Mouse (Mus musculus): ENCODE data around the gene Slamf8. TPM values are rescaled to one million over a fixed set of nuclear protein-coding genes. Genes with fewer than 3 reads are reported as not detected.

Gene Slamf8
- polyA plus RNA-seq, 1 experiment from 2014 or later, result 20.1 TPM

- Histone ChIP-seq H3K27ac (no peak overlapping the region), H3K79me2 (ENCODE audit: inconsistent target) (no peaks in the 10 kb centered on the region), H3K36me3 (ENCODE audit: inconsistent target) (no peaks in the 10 kb centered on the region), H3K4me3 (ENCODE audit: inconsistent target) (no peak overlapping the region)
- WGBS (ENCODE audit: missing documents), result 76% methylated on average over 14 of the region's 14 CpGs
Measured at GRCm38 (mm10) chr1:172617365-172618076, 27.2 kb upstream of the Slamf8 start.

- 37% methylated on average over 22 of the region's 22 CpGs for WGBS (ENCODE audit: missing documents)
Measured at GRCm38 (mm10) chr1:172616537-172617300, 26.4 kb upstream of the Slamf8 start.

GRCm38 (mm10) chr1:172615412-172615811 lies 25.0 kb upstream of the Slamf8 start:
- 17% methylated on average over 4 of the region's 4 CpGs for WGBS (ENCODE audit: missing documents)
- Histone ChIP-seq H3K36me3 (ENCODE audit: inconsistent target) (no peaks in the 10 kb centered on the region), H3K4me3 (ENCODE audit: inconsistent target) (no peak overlapping the region), H3K27ac (no peak overlapping the region), H3K79me2 (ENCODE audit: inconsistent target) (no peaks in the 10 kb centered on the region)

More at GRCm38 (mm10) chr1:172616537-172617300, 26.4 kb upstream of the Slamf8 start:
- Histone ChIP-seq H3K79me2 (ENCODE audit: inconsistent target) (no peaks in the 10 kb centered on the region), H3K36me3 (ENCODE audit: inconsistent target) (no peaks in the 10 kb centered on the region), H3K27ac (no peak overlapping the region), H3K4me3 (ENCODE audit: inconsistent target) (no peak overlapping the region)

GRCm38 (mm10) chr1:172614654-172615053 lies 24.3 kb upstream of the Slamf8 start:
- Histone ChIP-seq H3K36me3 (ENCODE audit: inconsistent target) (no peaks in the 10 kb centered on the region), H3K4me3 (ENCODE audit: inconsistent target) (no peak overlapping the region), H3K27ac (no peak overlapping the region), H3K79me2 (ENCODE audit: inconsistent target) (no peaks in the 10 kb centered on the region)
- 93% methylated on average over 10 of the region's 10 CpGs for WGBS (ENCODE audit: missing documents)

- Histone ChIP-seq H3K36me3 (ENCODE audit: inconsistent target) (no peaks in the 10 kb centered on the region), H3K4me3 (ENCODE audit: inconsistent target) (no peak overlapping the region), H3K79me2 (ENCODE audit: inconsistent target) (no peaks in the 10 kb centered on the region), H3K27ac (no peak overlapping the region)
- 33% methylated on average over 1 of the region's 1 CpGs for WGBS (ENCODE audit: missing documents)
Measured at GRCm38 (mm10) chr1:172612745-172613144, 22.4 kb upstream of the Slamf8 start.

GRCm38 (mm10) chr1:172611304-172611703 lies 20.9 kb upstream of the Slamf8 start:
- H3K36me3 ChIP-seq (ENCODE audit: inconsistent target), result no peaks in the 10 kb centered on the region
- WGBS (ENCODE audit: missing documents), result 87% methylated on average over 10 of the region's 10 CpGs
- no peak overlapping the region for H3K4me3 ChIP-seq (ENCODE audit: inconsistent target)
- H3K27ac ChIP-seq, result no peak overlapping the region
- H3K79me2 ChIP-seq (ENCODE audit: inconsistent target), result no peaks in the 10 kb centered on the region

- H3K36me3 ChIP-seq (ENCODE audit: inconsistent target), result no peaks in the 10 kb centered on the region
- H3K27ac ChIP-seq, result no peak within 1 kb of the TSS
- no peaks in the 10 kb centered on the region for H3K79me2 ChIP-seq (ENCODE audit: inconsistent target)
- no peak within 1 kb of the TSS for H3K4me3 ChIP-seq (ENCODE audit: inconsistent target)
- WGBS (ENCODE audit: missing documents), result 67% methylated on average over 1 of the region's 1 CpGs
Measured at GRCm38 (mm10) chr1:172602326-172602725, 12.0 kb upstream of the Slamf8 start, which contains the start of gene Fcrl6. TSS of gene Fcrl6 (minus strand) at chr1:172602551.

GRCm38 (mm10) chr1:172594495-172594894 lies 4.1 kb upstream of the Slamf8 start:
- Histone ChIP-seq H3K36me3 (ENCODE audit: inconsistent target) (no peaks in the 10 kb centered on the region), H3K79me2 (ENCODE audit: inconsistent target) (peaks cover 5% of the 10 kb centered on the region; the same call in 1 of the 2 replicates), H3K4me3 (ENCODE audit: inconsistent target) (no peak overlapping the region), H3K27ac (no peak overlapping the region)

GRCm38 (mm10) chr1:172593956-172594355 lies 3.6 kb upstream of the Slamf8 start:
- no peak overlapping the region for H3K27ac ChIP-seq
- H3K36me3 ChIP-seq (ENCODE audit: inconsistent target), result no peaks in the 10 kb centered on the region
- H3K4me3 ChIP-seq (ENCODE audit: inconsistent target), result no peak overlapping the region
- H3K79me2 ChIP-seq (ENCODE audit: inconsistent target), result peaks cover 6% of the 10 kb centered on the region; the same call in 1 of the 2 replicates
- 29% methylated on average over 2 of the region's 2 CpGs for WGBS (ENCODE audit: missing documents)

GRCm38 (mm10) chr1:172593321-172593720 lies 3.0 kb upstream of the Slamf8 start:
- WGBS (ENCODE audit: missing documents), result 94% methylated on average over 3 of the region's 3 CpGs

GRCm38 (mm10) chr1:172585612-172586567 lies 4.5 kb downstream of the Slamf8 start:
- peaks cover 6% of the 10 kb centered on the region; the same call in 1 of the 2 replicates for H3K79me2 ChIP-seq (ENCODE audit: inconsistent target)

More at GRCm38 (mm10) chr1:172593321-172593720, 3.0 kb upstream of the Slamf8 start:
- Histone ChIP-seq H3K79me2 (ENCODE audit: inconsistent target) (peaks cover 6% of the 10 kb centered on the region; the same call in 1 of the 2 replicates), H3K27ac (no peak overlapping the region), H3K4me3 (ENCODE audit: inconsistent target) (no peak overlapping the region), H3K36me3 (ENCODE audit: inconsistent target) (no peaks in the 10 kb centered on the region)

GRCm38 (mm10) chr1:172585026-172585425 lies 5.3 kb downstream of the Slamf8 start:
- Histone ChIP-seq H3K79me2 (ENCODE audit: inconsistent target) (peaks cover 6% of the 10 kb centered on the region; the same call in 1 of the 2 replicates), H3K36me3 (ENCODE audit: inconsistent target) (no peaks in the 10 kb centered on the region), H3K4me3 (ENCODE audit: inconsistent target) (no peak overlapping the region), H3K27ac (no peak overlapping the region)
- 92% methylated on average over 4 of the region's 4 CpGs for WGBS (ENCODE audit: missing documents)

More at GRCm38 (mm10) chr1:172585612-172586567, 4.5 kb downstream of the Slamf8 start:
- no peak overlapping the region for H3K27ac ChIP-seq
- no peak overlapping the region for H3K4me3 ChIP-seq (ENCODE audit: inconsistent target)
- 84% methylated on average over 25 of the region's 26 CpGs for WGBS (ENCODE audit: missing documents)
- H3K36me3 ChIP-seq (ENCODE audit: inconsistent target), result no peaks in the 10 kb centered on the region

GRCm38 (mm10) chr1:172584271-172584670 lies 6.1 kb downstream of the Slamf8 start:
- WGBS (ENCODE audit: missing documents), result 96% methylated on average over 6 of the region's 6 CpGs
- H3K79me2 ChIP-seq (ENCODE audit: inconsistent target), result no peaks in the 10 kb centered on the region; the same call in 1 of the 2 replicates
- no peaks in the 10 kb centered on the region for H3K36me3 ChIP-seq (ENCODE audit: inconsistent target)
- no peak overlapping the region for H3K4me3 ChIP-seq (ENCODE audit: inconsistent target)
- no peak overlapping the region for H3K27ac ChIP-seq

GRCm38 (mm10) chr1:172582436-172582835 lies 7.9 kb downstream of the Slamf8 start:
- Histone ChIP-seq H3K79me2 (ENCODE audit: inconsistent target) (no peaks in the 10 kb centered on the region), H3K27ac (no peak overlapping the region), H3K36me3 (ENCODE audit: inconsistent target) (no peaks in the 10 kb centered on the region), H3K4me3 (ENCODE audit: inconsistent target) (no peak overlapping the region)
- 90% methylated on average over 8 of the region's 8 CpGs for WGBS (ENCODE audit: missing documents)

Measured in macrophage (primary cell).